Mouse (Mus musculus) testis, adult 2 months (tissue): ENCODE data around the gene Il17rd.

Experiments used
- CTCF ChIP-seq: fragments of 200-500 bp; IDR thresholded peaks from 2 replicates; pipeline ENCODE4 v1.5.1; 2012; ENCODE audit warnings: low read depth, mild to moderate bottlenecking, inconsistent platforms, low read length, moderate library complexity; ENCODE audit not compliant: control insufficient read depth, insufficient read depth, insufficient replicate concordance
- POLR2A ChIP-seq: fragments of 200-500 bp; IDR thresholded peaks from 2 replicates; pipeline ENCODE4 v1.6.1; 2012; ENCODE audit warnings: low read depth, mild to moderate bottlenecking, inconsistent platforms, low read length, moderate library complexity; ENCODE audit not compliant: control insufficient read depth

GRCm38 (mm10) chr14:27042280-27042983 lies 3.7 kb downstream of the Il17rd start:
- no peak for TF ChIP-seq CTCF
- no peak for TF ChIP-seq POLR2A
